Mouse (Mus musculus) kidney, postnatal 0 days (tissue): Measurements from ENCODE around the gene Mpeg1. TPM values are rescaled to one million over a fixed set of nuclear protein-coding genes. Genes with fewer than 3 reads are reported as not detected.
A peak's percentile ranks its signal among the peaks of the same experiment; 100 is the strongest.

Experiments
- ATAC-seq: fragments of 200-750 bp; cut with Nextera tagmentation; replicated peaks from 2 replicates; pipeline ENCODE4 v1.8.0; 2017; ENCODE audit warnings: low read depth, moderate number of reproducible peaks, moderate TSS enrichment, moderate library complexity; ENCODE audit not compliant: low FRiP score
- DNase-seq: peaks from one replicate; pipeline ENCODE4 v3.0.0-alpha.2; 2016; ENCODE audit warnings: low spot score
- H3K27ac ChIP-seq: fragments of 300-500 bp; sonication (generic); 2 replicates; pipeline ENCODE4 v1.5.1; 2014; ENCODE audit warnings: mild to moderate bottlenecking
- H3K27me3 ChIP-seq: fragments of 300-500 bp; sonication (generic); 2 replicates; pipeline ENCODE4 v1.6.1; 2014; ENCODE audit warnings: low read length, mixed read lengths; ENCODE audit not compliant: insufficient read depth
- H3K36me3 ChIP-seq: fragments of 300-500 bp; sonication (generic); 2 replicates; pipeline ENCODE4 v1.6.1; 2014; ENCODE audit warnings: low read length, mixed read lengths; ENCODE audit not compliant: insufficient read depth
- H3K4me1 ChIP-seq: fragments of 300-500 bp; sonication (generic); replicated peaks from 2 replicates; pipeline ENCODE4 v1.6.1; 2014; ENCODE audit warnings: antibody characterized with exemption, low read length, mixed read lengths; ENCODE audit not compliant: insufficient read depth
- H3K4me2 ChIP-seq: fragments of 300-500 bp; sonication (generic); 2 replicates; pipeline ENCODE4 v1.6.1; 2014; ENCODE audit warnings: mild to moderate bottlenecking, low read length, moderate library complexity, mixed read lengths
- H3K4me3 ChIP-seq: fragments of 300-500 bp; sonication (generic); replicated peaks from 2 replicates; pipeline ENCODE4 v1.5.1; 2014; ENCODE audit warnings: low read depth, low read length
- H3K9ac ChIP-seq: fragments of 300-500 bp; sonication (generic); 2 replicates; pipeline ENCODE4 v1.6.1; 2014; ENCODE audit warnings: low read depth, low read length
- H3K9me3 ChIP-seq: fragments of 300-500 bp; sonication (generic); replicated peaks from 2 replicates; pipeline ENCODE4 v1.6.1; 2016; ENCODE audit warnings: low read length, inconsistent platforms, mixed read lengths
- CTCF ChIP-seq: IDR thresholded peaks from 2 replicates; pipeline ENCODE4 v1.5.1; 2016; ENCODE audit warnings: antibody characterized with exemption, low read depth, mild to moderate bottlenecking, moderate library complexity
- WGBS: fragments of 180-500 bp; shearing (Covaris S2); extraction: QIAGEN DNeasy Blood & Tissue Kit; methylation state at CpG from one replicate; pipeline ENCODE4 v1.1.7; 2014; 5-methylcytosine and 5-hydroxymethylcytosine counted together
- polyA plus RNA-seq: library from polyadenylated mRNA; unstranded; fragments of >200 nt; fragmentation: Nextera tagmentation; extraction: Ambion mirVana; gene quantifications from 2 replicates; pipeline ENCODE4 v1.2.1, GENCODE M21; 2015

Gene Mpeg1
- polyA plus RNA-seq, 1 experiment from 2014 or later, result 0.74 TPM

DNA sequence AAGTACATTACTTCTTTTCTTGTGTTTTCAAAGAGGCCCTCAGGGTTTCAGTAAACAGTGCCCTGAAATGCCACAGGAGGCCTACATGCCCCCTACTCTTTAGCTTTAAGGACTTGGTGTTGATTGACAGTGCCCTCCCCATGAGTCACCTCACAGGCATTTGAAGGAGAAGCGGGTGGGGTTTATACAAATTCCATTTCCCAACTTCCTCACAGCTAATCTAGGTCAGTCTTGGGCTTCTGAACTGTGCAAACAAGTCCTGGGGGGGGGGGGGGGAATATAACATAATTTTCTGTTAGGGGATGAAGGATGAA is 3.1 kb downstream of the Mpeg1 start:
- no peak for ATAC-seq
- Histone ChIP-seq H3K27me3 (no peaks in the 10 kb centered on the region), H3K4me3 (no peak overlapping the region), H3K4me1 (no peaks in the 10 kb centered on the region), H3K9me3 (no peaks in the 10 kb centered on the region), H3K4me2 (no peak overlapping the region), H3K27ac (no peak overlapping the region), H3K36me3 (no peaks in the 10 kb centered on the region), H3K9ac (no peak overlapping the region)
- DNase-seq, result peak; percentile 58
- 48% methylated on average over 1 of the region's 1 CpGs for WGBS
- TF ChIP-seq CTCF, result no peak

GRCm38 (mm10) chr19:12464127-12464526 is 3.5 kb downstream of the Mpeg1 start:
- TF ChIP-seq CTCF, result no peak
- DNase-seq (no peak), ATAC-seq (no peak)
- Histone ChIP-seq H3K27me3 (no peaks in the 10 kb centered on the region), H3K4me1 (no peaks in the 10 kb centered on the region), H3K36me3 (no peaks in the 10 kb centered on the region), H3K9ac (no peak overlapping the region), H3K27ac (no peak overlapping the region), H3K4me3 (no peak overlapping the region), H3K4me2 (no peak overlapping the region), H3K9me3 (no peaks in the 10 kb centered on the region)
- WGBS, result 72% methylated on average over 5 of the region's 5 CpGs

GRCm38 (mm10) chr19:12464674-12465073 is 4.1 kb downstream of the Mpeg1 start:
- Histone ChIP-seq H3K4me3 (no peak overlapping the region), H3K36me3 (no peaks in the 10 kb centered on the region), H3K4me2 (no peak overlapping the region), H3K27ac (no peak overlapping the region), H3K9me3 (no peaks in the 10 kb centered on the region), H3K9ac (no peak overlapping the region), H3K4me1 (no peaks in the 10 kb centered on the region), H3K27me3 (no peaks in the 10 kb centered on the region)
- WGBS, result 76% methylated on average over 4 of the region's 4 CpGs
- DNase-seq (no peak), ATAC-seq (no peak)
- TF ChIP-seq CTCF, result no peak

DNA sequence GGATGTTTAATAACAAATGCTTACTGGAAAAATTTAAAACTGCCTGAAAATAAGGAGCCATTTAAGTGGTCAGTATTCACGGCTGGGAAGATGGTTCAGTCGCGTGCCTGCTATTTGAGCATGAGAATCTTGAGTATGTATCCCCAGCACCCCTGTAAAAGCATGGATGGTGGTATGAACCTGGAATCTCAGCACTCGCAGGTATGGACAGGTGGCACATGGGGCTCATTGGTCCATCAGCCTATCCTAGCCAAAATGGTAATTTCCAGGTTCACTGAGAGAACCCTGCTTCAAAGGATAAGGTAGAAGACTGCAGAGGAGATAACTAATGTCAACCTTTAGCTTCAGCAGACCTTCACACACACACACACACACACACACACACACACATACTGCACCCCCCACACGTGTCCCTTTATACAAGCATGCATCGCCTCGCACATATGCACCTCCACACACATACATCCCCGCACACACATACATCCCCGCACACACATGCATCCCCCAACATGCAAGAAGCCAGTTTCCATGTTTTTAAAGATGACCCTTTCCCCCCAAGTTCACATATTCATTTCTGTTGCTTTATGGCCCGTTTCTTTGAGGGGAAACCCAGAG is 5.1 kb downstream of the Mpeg1 start:
- TF ChIP-seq CTCF, result no peak
- Histone ChIP-seq H3K4me2 (no peak overlapping the region), H3K4me3 (no peak overlapping the region), H3K27ac (no peak overlapping the region), H3K9ac (no peak overlapping the region), H3K4me1 (no peaks in the 10 kb centered on the region), H3K9me3 (no peaks in the 10 kb centered on the region), H3K36me3 (no peaks in the 10 kb centered on the region), H3K27me3 (no peaks in the 10 kb centered on the region)
- ATAC-seq (no peak), DNase-seq (no peak)
- WGBS, result 92% methylated on average over 10 of the region's 10 CpGs

DNA sequence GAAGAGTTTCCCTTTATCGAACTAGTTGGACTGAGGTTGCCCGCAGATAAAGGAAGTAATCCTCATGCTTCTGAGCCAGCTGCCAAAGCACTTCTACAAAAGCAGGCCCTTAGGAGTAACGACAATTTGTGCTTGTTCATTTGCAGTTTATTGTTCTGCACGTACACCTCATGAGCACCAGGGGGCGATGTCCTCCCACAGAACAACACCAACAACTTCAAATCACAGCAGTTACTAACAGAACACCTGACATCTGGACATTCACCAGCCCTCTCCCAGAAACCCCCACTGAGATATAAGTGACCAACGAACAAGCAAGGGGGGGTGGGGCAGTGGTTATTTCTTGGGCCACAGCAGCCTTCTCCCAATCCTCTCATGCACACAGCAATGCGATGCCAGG is 5.6 kb downstream of the Mpeg1 start:
- 30% methylated on average over 7 of the region's 7 CpGs for WGBS
- Histone ChIP-seq H3K4me1 (no peaks in the 10 kb centered on the region), H3K4me3 (no peak overlapping the region), H3K9ac (no peak overlapping the region), H3K27ac (no peak overlapping the region), H3K36me3 (no peaks in the 10 kb centered on the region), H3K4me2 (no peak overlapping the region), H3K27me3 (no peaks in the 10 kb centered on the region), H3K9me3 (no peaks in the 10 kb centered on the region)
- ATAC-seq (no peak; the same call in 1 of the 2 replicates), DNase-seq (peak; percentile 83)
- peak; percentile 93 for TF ChIP-seq CTCF

- Histone ChIP-seq H3K4me3 (no peak overlapping the region), H3K27me3 (no peaks in the 10 kb centered on the region), H3K36me3 (no peaks in the 10 kb centered on the region), H3K4me1 (no peaks in the 10 kb centered on the region), H3K27ac (no peak overlapping the region), H3K9me3 (no peaks in the 10 kb centered on the region), H3K4me2 (no peak overlapping the region), H3K9ac (no peak overlapping the region)
- TF ChIP-seq CTCF, result peak; percentile 66
- WGBS, result 87% methylated on average over 5 of the region's 5 CpGs
- ATAC-seq, result no peak
- DNase-seq, result peak; percentile 46
Observed at GRCm38 (mm10) chr19:12467436-12467835, 6.9 kb downstream of the Mpeg1 start.

DNA sequence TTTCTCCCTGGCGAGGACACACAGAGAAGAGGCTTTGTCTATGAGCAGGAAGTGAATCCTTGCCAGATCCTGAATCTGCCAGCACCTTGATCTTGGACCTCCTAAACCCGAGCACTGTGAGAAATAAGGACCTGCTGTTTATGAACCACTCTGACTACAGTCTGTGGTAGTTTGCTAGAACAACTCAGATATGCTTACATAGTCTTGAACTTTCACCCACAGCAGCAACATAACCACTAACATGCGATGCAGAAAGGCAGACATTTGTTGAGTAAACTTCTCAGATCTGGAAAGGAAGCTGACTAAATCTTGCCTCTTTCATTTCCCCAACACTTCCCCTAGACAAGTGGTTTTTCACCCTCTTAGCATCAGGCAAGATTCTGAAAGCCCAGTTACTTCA is 11.3 kb downstream of the Mpeg1 start:
- WGBS, result 65% methylated on average over 3 of the region's 3 CpGs
- Histone ChIP-seq H3K9me3 (no peaks in the 10 kb centered on the region), H3K27me3 (no peaks in the 10 kb centered on the region), H3K27ac (no peak overlapping the region), H3K9ac (no peak overlapping the region), H3K36me3 (no peaks in the 10 kb centered on the region), H3K4me2 (no peak overlapping the region), H3K4me3 (no peak overlapping the region), H3K4me1 (0 out of 2 replicates have a peak, but pooled peaks cover 10% of the 10 kb centered on the region)
- DNase-seq (no peak), ATAC-seq (no peak)
- no peak for TF ChIP-seq CTCF
